Mouse (Mus musculus) MEL (cell line): Measurements from ENCODE around the gene Eci1. TPM values are rescaled to one million over a fixed set of nuclear protein-coding genes. Genes with fewer than 3 reads are reported as not detected.

Source experiments
- DNase-seq: peaks from one replicate; pipeline ENCODE4 v3.0.0; 2011; ENCODE audit warnings: low read depth, low spot score
- H3K27ac ChIP-seq: 2 replicates; pipeline ENCODE4 v1.5.1; 2012; ENCODE audit warnings: low read depth, mild to moderate bottlenecking, control low read depth, low read length, moderate library complexity; ENCODE audit not compliant: control insufficient read depth
- H3K27me3 ChIP-seq, 2 experiments: fragments of 150-350 bp in 1 of 2; sonication (generic) in 1 of 2; 2 replicates each; pipeline ENCODE4 v1.6.1; 2012; ENCODE audit warnings: low read length in 2 of 2, mild to moderate bottlenecking in 2 of 2, improper control_type of control experiment in 1 of 2, moderate library complexity in 1 of 2; ENCODE audit not compliant: insufficient read depth in 2 of 2, control insufficient read depth in 1 of 2
- H3K36me3 ChIP-seq, 2 experiments: 2 replicates each; pipeline ENCODE4 v1.6.1; 2012 to 2014; ENCODE audit warnings: low read length in 2 of 2, improper control_type of control experiment in 1 of 2, inconsistent platforms in 1 of 2, mild to moderate bottlenecking in 1 of 2; ENCODE audit not compliant: insufficient read depth in 2 of 2, control insufficient read depth in 1 of 2
- H3K4me1 ChIP-seq, 2 experiments: fragments of 150-350 bp in 1 of 2; sonication (generic) in 1 of 2; 2 replicates each; pipeline ENCODE4 v1.6.1; 2012; ENCODE audit warnings: low read length in 2 of 2, improper control_type of control experiment in 1 of 2, mild to moderate bottlenecking in 1 of 2; ENCODE audit not compliant: insufficient read depth in 2 of 2, control insufficient read depth in 1 of 2
- H3K4me3 ChIP-seq, 2 experiments: fragments of 150-350 bp in 1 of 2; sonication (generic) in 1 of 2; 2 replicates each; pipeline ENCODE4 v1.5.1; 2012; ENCODE audit warnings: low read depth in 2 of 2, low read length in 2 of 2, mild to moderate bottlenecking in 2 of 2, moderate library complexity in 2 of 2, control low read depth in 1 of 2, improper control_type of control experiment in 1 of 2; ENCODE audit not compliant: control insufficient read depth in 1 of 2, insufficient read depth in 1 of 2
- H3K79me2 ChIP-seq: 2 replicates; pipeline ENCODE4 v1.6.1; 2012; ENCODE audit warnings: mild to moderate bottlenecking, low read length, moderate library complexity; ENCODE audit not compliant: control insufficient read depth, poor library complexity, insufficient read depth
- H3K9ac ChIP-seq: 2 replicates; pipeline ENCODE4 v1.6.1; 2012; ENCODE audit warnings: low read depth, mild to moderate bottlenecking, control low read depth, low read length, moderate library complexity; ENCODE audit not compliant: control insufficient read depth, poor library complexity, severe bottlenecking
- H3K9me3 ChIP-seq: fragments of 150-350 bp; sonication (generic); replicated peaks from 2 replicates; pipeline ENCODE4 v1.6.1; 2012; ENCODE audit warnings: mild to moderate bottlenecking, low read length, improper control_type of control experiment, moderate library complexity; ENCODE audit not compliant: insufficient read depth
- BHLHE40 ChIP-seq: IDR thresholded peaks from 2 replicates; pipeline ENCODE4 v1.6.1; 2012; ENCODE audit warnings: low read depth, mild to moderate bottlenecking, inconsistent platforms, low read length, improper control_type of control experiment, borderline replicate concordance
- E2F4 ChIP-seq: IDR thresholded peaks from 2 replicates; pipeline ENCODE4 v1.6.1; 2011; ENCODE audit warnings: low read depth, low read length, improper control_type of control experiment, borderline replicate concordance
- ELF1 ChIP-seq: IDR thresholded peaks from 2 replicates; pipeline ENCODE4 v1.6.1; 2014; ENCODE audit warnings: low read depth, mild to moderate bottlenecking, inconsistent platforms, low read length, improper control_type of control experiment, moderate library complexity
- GABPA ChIP-seq: IDR thresholded peaks from 2 replicates; pipeline ENCODE4 v1.6.1; 2012; ENCODE audit warnings: low read depth, mild to moderate bottlenecking, inconsistent platforms, low read length, improper control_type of control experiment, moderate library complexity
- HCFC1 ChIP-seq: IDR thresholded peaks from 2 replicates; pipeline ENCODE4 v1.6.1; 2012; ENCODE audit warnings: low read depth, mild to moderate bottlenecking, inconsistent platforms, low read length, improper control_type of control experiment, moderate library complexity
- JUND ChIP-seq: IDR thresholded peaks from 2 replicates; pipeline ENCODE4 v1.6.1; 2011; ENCODE audit warnings: low read depth, mild to moderate bottlenecking, improper control_type of control experiment, low read length
- MAFK ChIP-seq: IDR thresholded peaks from 2 replicates; pipeline ENCODE4 v1.6.1; 2011; ENCODE audit warnings: low read depth, mild to moderate bottlenecking, low read length, improper control_type of control experiment, borderline replicate concordance
- MAX ChIP-seq: IDR thresholded peaks from 2 replicates; pipeline ENCODE4 v1.6.1; 2011; ENCODE audit warnings: low read length, improper control_type of control experiment
- MAZ ChIP-seq: IDR thresholded peaks from 2 replicates; pipeline ENCODE4 v1.6.1; 2012; ENCODE audit warnings: low read depth, mild to moderate bottlenecking, inconsistent platforms, low read length, improper control_type of control experiment
- MEF2A ChIP-seq: IDR thresholded peaks from 2 replicates; pipeline ENCODE4 v1.6.1; 2014; ENCODE audit warnings: low read depth, mild to moderate bottlenecking, inconsistent platforms, low read length, improper control_type of control experiment; ENCODE audit not compliant: poor library complexity, insufficient replicate concordance, severe bottlenecking; ENCODE audit errors: extremely low read depth
- MXI1 ChIP-seq: IDR thresholded peaks from 2 replicates; pipeline ENCODE4 v1.6.1; 2011; ENCODE audit warnings: mild to moderate bottlenecking, low read depth, low read length, improper control_type of control experiment
- MYB ChIP-seq: IDR thresholded peaks from 2 replicates; pipeline ENCODE4 v1.6.1; 2011; ENCODE audit warnings: mild to moderate bottlenecking, low read depth, low read length, improper control_type of control experiment
- MYC ChIP-seq: IDR thresholded peaks from 2 replicates; pipeline ENCODE4 v1.6.1; 2011; ENCODE audit warnings: low read depth, mild to moderate bottlenecking, low read length, improper control_type of control experiment, moderate library complexity
- NELFE ChIP-seq: IDR thresholded peaks from 2 replicates; pipeline ENCODE4 v1.6.1; 2011; ENCODE audit warnings: low read depth, low read length, improper control_type of control experiment
- NRF1 ChIP-seq: IDR thresholded peaks from 2 replicates; pipeline ENCODE4 v1.6.1; 2014; ENCODE audit warnings: low read depth, mild to moderate bottlenecking, inconsistent platforms, low read length, improper control_type of control experiment, moderate library complexity; ENCODE audit not compliant: poor library complexity, insufficient read depth, severe bottlenecking
- POLR2A ChIP-seq, 2 experiments: IDR thresholded peaks; 2 replicates each; pipeline ENCODE4 v1.6.1; 2011 to 2012; ENCODE audit warnings: low read length in 2 of 2, mild to moderate bottlenecking in 2 of 2, control low read depth in 1 of 2, improper control_type of control experiment in 1 of 2, low read depth in 1 of 2, moderate library complexity in 1 of 2; ENCODE audit not compliant: control insufficient read depth in 1 of 2, insufficient read depth in 1 of 2, poor library complexity in 1 of 2
- POLR2AphosphoS2 ChIP-seq: IDR thresholded peaks from 2 replicates; pipeline ENCODE4 v1.6.1; 2011; ENCODE audit warnings: low read length, improper control_type of control experiment
- SIN3A ChIP-seq: IDR thresholded peaks from 2 replicates; pipeline ENCODE4 v1.6.1; 2012; ENCODE audit warnings: low read length, improper control_type of control experiment, inconsistent platforms
- TCF12 ChIP-seq: IDR thresholded peaks from 2 replicates; pipeline ENCODE4 v1.6.1; 2014; ENCODE audit warnings: low read depth, mild to moderate bottlenecking, inconsistent platforms, low read length, improper control_type of control experiment, moderate library complexity
- USF1 ChIP-seq: IDR thresholded peaks from 2 replicates; pipeline ENCODE4 v1.6.1; 2014; ENCODE audit warnings: low read depth, mild to moderate bottlenecking, inconsistent platforms, low read length, improper control_type of control experiment, moderate library complexity
- USF2 ChIP-seq, 2 experiments: IDR thresholded peaks; 2 replicates each; pipeline ENCODE4 v1.6.1; 2011 to 2012; ENCODE audit warnings: improper control_type of control experiment in 2 of 2, low read length in 2 of 2, borderline replicate concordance in 1 of 2, inconsistent platforms in 1 of 2, low read depth in 1 of 2, mild to moderate bottlenecking in 1 of 2; ENCODE audit not compliant: insufficient read depth in 1 of 2
- ZC3H11A ChIP-seq: IDR thresholded peaks from 2 replicates; pipeline ENCODE4 v1.6.1; 2012; ENCODE audit warnings: low read depth, mild to moderate bottlenecking, inconsistent platforms, low read length, improper control_type of control experiment
- ZMIZ1 ChIP-seq: IDR thresholded peaks from 2 replicates; pipeline ENCODE4 v1.6.1; 2012; ENCODE audit warnings: low read depth, mild to moderate bottlenecking, inconsistent platforms, low read length, improper control_type of control experiment, moderate library complexity
- polyA plus RNA-seq, 2 experiments: library from polyadenylated mRNA; stranded (reverse) in 1 of 2; unstranded in 1 of 2; fragments of >175 nt in 1 of 2; fragments of >200 nt in 1 of 2; gene quantifications; 2 replicates each; pipeline versions ENCODE4 v1.2.1 to v1.2.4; 2012; ENCODE audit warnings: low replicate concordance in 2 of 2, low read depth in 1 of 2; ENCODE audit not compliant: insufficient read length in 2 of 2, insufficient read depth in 1 of 2, missing spikeins in 1 of 2
- total RNA-seq: library from RNA; depleted of rRNA; stranded (reverse); fragments of 300-350 nt; gene quantifications from 2 replicates; pipeline ENCODE4 v1.2.3, GENCODE M21; 2012

Gene Eci1
- total and polyA plus RNA-seq, 3 experiments = 48.6 to 65.6 TPM; not detected in 1

DNA sequence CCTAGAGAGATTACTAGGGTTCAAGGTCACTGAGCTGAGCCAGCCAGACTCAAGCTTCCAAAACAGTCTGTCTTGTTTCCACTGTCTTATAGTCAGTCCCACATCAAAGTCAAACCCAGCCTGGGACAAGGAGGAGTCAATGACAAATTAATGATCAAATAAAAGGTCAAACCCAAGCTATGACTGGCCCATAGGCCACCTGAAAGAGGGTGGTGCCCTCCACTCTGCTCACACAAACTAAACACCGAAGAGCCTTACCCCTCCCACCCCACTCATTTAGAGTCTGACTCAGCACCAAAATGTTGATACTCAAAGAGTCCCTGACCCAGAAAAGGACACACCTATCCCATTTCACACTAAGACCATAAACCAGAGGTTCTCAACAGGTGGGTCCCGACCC is 26.9 kb downstream of the Eci1 start:
- Histone ChIP-seq H3K9me3 (no peaks in the 10 kb centered on the region), H3K4me3 (no peak overlapping the region), H3K36me3 (peaks cover 2 to 17% of the 10 kb centered on the region in 2 experiments), H3K79me2 (peaks cover 18% of the 10 kb centered on the region), H3K4me1 (peaks cover 7 to 12% of the 10 kb centered on the region in 2 experiments), H3K27ac (no peak overlapping the region), H3K27me3 (no peaks in the 10 kb centered on the region), H3K9ac (no peak overlapping the region)
- no peak for TF ChIP-seq HCFC1
- no peak for DNase-seq

DNA sequence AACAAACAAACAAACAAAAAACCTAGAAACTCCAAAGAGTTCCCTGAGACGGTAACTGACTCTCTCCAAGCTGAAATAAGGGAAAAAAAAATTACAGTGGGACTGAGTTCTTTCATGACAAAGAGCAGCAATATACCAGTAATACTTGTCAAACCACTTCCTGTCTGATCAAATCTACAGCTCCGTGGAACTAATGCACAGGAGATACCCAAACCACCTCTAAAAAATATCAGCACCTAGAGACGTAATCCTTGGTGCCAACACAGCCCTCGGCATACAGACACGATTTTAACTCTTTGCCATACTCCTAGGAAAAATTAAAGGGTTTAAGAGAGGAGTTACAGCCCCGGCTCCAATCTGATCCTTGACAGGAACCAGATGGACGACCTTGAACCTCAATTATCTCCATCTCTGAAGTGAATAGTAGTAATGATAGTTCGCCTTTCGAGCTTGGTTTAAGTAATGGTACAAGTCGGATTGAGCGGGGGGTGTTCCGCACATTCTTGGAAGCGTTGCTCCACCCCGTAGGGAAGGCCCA is 27.8 kb downstream of the Eci1 start:
- H3K79me2 ChIP-seq = peaks cover 18% of the 10 kb centered on the region
- TF ChIP-seq JUND (no peak), SIN3A (0 out of 2 replicates have a peak, but pooled peaks have one; percentile 36), MAFK (no peak), GABPA (no peak), MXI1 (0 out of 2 replicates have a peak, but pooled peaks have one; percentile 3), MAZ (no peak), MEF2A (no peak), USF1 (no peak)
- H3K4me3 ChIP-seq = peak overlapping the region; percentile 59 to 90
- H3K9me3 ChIP-seq = no peaks in the 10 kb centered on the region
- peaks cover 7 to 12% of the 10 kb centered on the region in 2 experiments for H3K4me1 ChIP-seq
- H3K9ac ChIP-seq = peak overlapping the region; percentile 68
- DNase-seq = no peak
- no peaks in the 10 kb centered on the region for H3K27me3 ChIP-seq
- peak overlapping the region; percentile 91 for H3K27ac ChIP-seq
- peaks cover 0 to 17% of the 10 kb centered on the region in 2 experiments for H3K36me3 ChIP-seq

DNA sequence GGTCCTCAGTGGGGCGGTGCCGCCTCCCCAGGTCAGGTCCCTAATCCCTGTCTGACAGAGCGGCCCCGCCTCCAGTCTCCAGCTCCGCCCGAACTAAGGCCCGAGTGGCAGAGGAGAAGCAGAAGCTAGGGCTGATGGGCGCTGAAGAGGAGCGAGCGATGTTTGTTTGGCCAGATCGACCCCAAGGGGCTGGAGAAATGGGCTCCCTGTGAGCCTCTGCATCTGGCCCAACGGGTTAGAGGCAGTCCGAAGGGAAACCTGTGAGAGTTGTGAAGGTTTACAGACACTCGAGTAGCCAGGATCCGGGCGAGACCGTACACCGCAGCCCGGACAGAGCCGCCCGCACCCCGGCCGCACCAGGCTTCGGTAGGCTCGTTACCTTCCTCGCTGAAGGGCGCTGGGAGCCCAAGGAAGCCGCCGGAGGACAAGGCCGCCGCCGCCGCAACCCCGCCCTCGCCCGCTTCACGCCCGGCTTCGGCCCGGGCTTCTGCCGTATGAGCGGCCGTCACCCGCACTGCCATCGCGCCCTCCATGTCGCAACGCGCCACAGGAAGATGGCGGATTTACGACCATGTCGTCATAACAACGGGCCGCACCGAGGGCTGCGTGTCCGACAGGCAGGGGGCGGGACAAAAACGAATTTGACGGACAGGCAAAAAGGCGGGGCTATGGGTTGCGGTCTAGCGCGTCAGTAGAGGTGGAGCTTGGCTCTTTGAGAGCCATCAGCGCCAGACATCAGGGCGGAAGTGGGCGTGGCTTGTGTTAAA is 28.5 kb downstream of the Eci1 start:
- H3K9ac ChIP-seq = peak overlapping the region; percentile 98
- H3K36me3 ChIP-seq = peaks cover 0 to 17% of the 10 kb centered on the region in 2 experiments
- peaks cover 7 to 12% of the 10 kb centered on the region in 2 experiments for H3K4me1 ChIP-seq
- H3K27me3 ChIP-seq = no peaks in the 10 kb centered on the region
- peak; percentile 99 for DNase-seq
- H3K27ac ChIP-seq = peak overlapping the region; percentile 99
- no peaks in the 10 kb centered on the region for H3K9me3 ChIP-seq
- H3K79me2 ChIP-seq = peaks cover 18% of the 10 kb centered on the region
- H3K4me3 ChIP-seq = peak overlapping the region; percentile 83 to 90
- TF ChIP-seq SIN3A (peak; percentile 83), MYC (peak; percentile 48; the same call in 1 of the 2 replicates), NELFE (peak; percentile 96), POLR2A (IDR thresholded peaks at IDR 0.05; ENCODE audit: control insufficient read depth in 1 of 2, insufficient read depth in 1 of 2, low read depth in 1 of 2, low read length in 2 of 2, poor library complexity in 1 of 2) (peak; percentile 86 to 93), E2F4 (no peak), ELF1 (peak; percentile 91), MAX (peak; percentile 77), MEF2A (no peak), JUND (no peak), USF2 (IDR thresholded peaks at IDR 0.05; ENCODE audit: borderline replicate concordance in 1 of 2, insufficient read depth in 1 of 2, low read depth in 1 of 2, low read length in 2 of 2) (no peak), GABPA (no peak), TCF12 (peak; percentile 54), ZC3H11A (no peak), MAFK (no peak), POLR2AphosphoS2 (peak; percentile 78), NRF1 (peak; percentile 39; the same call in 1 of the 2 replicates), BHLHE40 (no peak), ZMIZ1 (peak; percentile 90), MYB (no peak)
